Mouse (Mus musculus): ENCODE data around the gene Pld3. TPM values are rescaled to one million over a fixed set of nuclear protein-coding genes. Genes with fewer than 3 reads are reported as not detected.

Gene Pld3
- polyA plus RNA-seq, 2 experiments: 114 to 147 TPM

DNA sequence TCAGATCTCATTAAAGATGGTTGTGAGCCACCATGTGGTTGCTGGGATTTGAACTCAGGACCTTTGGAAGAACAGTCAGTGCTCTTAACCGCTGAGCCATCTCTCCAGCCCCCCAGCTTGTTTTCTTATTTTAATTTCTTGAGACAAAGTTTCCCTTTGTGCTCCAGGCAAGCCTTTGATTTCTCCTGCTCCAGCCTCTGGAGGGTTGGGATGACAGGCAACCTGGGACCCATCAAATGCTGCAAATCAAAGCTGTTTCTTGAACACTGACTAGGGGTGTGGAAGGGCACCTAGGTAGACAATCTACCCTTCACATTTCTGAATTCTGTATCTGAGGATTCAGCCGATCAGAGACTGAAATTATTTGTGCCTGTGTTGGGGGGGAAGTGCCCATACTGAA lies 42.2 kb downstream of the Pld3 start:
- no peak for TF ChIP-seq POLR2A (IDR thresholded peaks at IDR 0.05; ENCODE audit: borderline replicate concordance, extremely low read depth, insufficient read depth, insufficient read length)
- no peak for DNase-seq (ENCODE audit: low spot score)
- no peak overlapping the region for H3K27ac ChIP-seq (replicated peaks; ENCODE audit: low read depth, low read length)
- H3K4me1 ChIP-seq (ENCODE audit: control insufficient read depth, insufficient read depth, low read length): no peaks in the 10 kb centered on the region; the same call in 1 of the 2 replicates
- no peaks in the 10 kb centered on the region for H3K36me3 ChIP-seq (ENCODE audit: control insufficient read depth, insufficient read depth, low read length)
- H3K9ac ChIP-seq (ENCODE audit: low read depth, low read length, severe bottlenecking): no peak overlapping the region
- no peak overlapping the region for H3K4me3 ChIP-seq (replicated peaks; ENCODE audit: low read length)
- 82% methylated on average over 2 of the region's 2 CpGs for WGBS
- ATAC-seq (ENCODE audit: low FRiP score, low read depth): no peak
- H3K9me3 ChIP-seq (ENCODE audit: control insufficient read depth, low read length): no peaks in the 10 kb centered on the region
- no peak overlapping the region for H3K4me2 ChIP-seq (replicated peaks; ENCODE audit: low read depth, low read length, severe bottlenecking)
- H3K27me3 ChIP-seq (ENCODE audit: control insufficient read depth, insufficient read depth, low read length): no peaks in the 10 kb centered on the region

DNA sequence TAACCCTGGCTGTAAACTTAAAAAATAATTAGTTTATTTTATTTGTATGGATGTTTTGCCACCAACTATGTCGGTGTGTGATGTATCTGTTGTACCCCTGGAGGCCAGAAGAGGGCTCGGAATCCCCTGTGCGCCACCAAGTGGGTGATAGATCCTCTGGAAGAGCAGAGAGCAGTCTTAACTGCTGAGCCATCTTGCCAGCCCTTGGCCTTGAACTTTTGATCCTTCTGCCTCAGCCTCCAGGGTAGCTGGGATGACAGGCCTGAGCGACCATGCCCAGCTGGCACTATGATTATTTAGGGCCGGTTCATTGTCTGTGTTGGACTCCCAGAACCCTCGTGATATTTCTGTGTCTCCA lies 44.4 kb downstream of the Pld3 start:
- no peak for TF ChIP-seq POLR2A (IDR thresholded peaks at IDR 0.05; ENCODE audit: borderline replicate concordance, extremely low read depth, insufficient read depth, insufficient read length)
- peak; percentile 5; the same call in 1 of the 2 replicates for ATAC-seq (ENCODE audit: low FRiP score, low read depth)

DNA sequence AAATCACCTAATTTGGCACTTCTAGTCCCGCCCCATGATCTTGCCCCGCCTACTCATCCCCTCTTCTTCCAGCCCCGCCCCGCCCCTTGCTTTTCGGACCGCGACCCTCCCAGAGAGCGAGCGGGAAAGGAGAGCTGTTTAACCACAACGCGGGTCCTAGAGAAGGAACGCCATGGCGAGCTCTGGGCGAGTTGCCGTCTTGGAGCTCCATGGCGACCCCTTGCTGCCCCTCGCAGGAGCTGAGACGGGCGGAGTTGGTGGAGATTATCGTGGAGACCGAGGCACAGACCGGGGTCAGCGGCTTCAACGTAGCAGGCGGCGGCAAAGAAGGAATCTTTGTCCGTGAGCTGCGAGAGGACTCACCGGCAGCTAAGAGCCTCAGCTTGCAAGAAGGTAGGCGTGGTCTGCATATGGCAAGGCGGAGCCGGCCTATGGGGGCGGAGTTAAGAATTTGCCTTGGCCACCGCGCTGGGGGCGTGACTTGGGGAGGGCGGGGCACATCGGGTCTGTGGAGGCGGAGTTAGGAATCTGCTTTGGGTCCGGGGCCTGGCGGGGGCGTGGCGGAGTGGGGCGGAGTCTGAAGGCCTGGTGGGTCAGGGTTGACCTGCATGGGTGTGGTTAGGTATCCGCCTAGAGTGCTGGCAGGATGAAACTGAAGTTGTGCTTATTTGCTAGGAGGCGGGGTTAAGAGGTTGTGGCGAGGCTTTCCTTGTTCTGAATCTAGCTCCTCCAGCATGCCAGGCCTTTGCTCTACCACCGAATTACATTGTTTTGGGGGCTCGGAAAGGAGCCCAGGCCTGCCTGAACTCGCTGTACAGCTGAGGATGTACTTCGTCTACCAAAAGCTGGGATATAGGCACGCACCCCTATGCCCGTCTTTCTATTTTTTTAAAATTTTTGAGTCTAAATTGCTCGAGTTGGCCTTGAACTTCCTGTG lies 45.0 kb downstream of the Pld3 start:
- peak; percentile 96 for ATAC-seq (ENCODE audit: low FRiP score, low read depth)
- peak overlapping the region; percentile 53 for H3K4me3 ChIP-seq (replicated peaks; ENCODE audit: low read length)
- H3K9ac ChIP-seq (ENCODE audit: low read depth, low read length, severe bottlenecking): peak overlapping the region; percentile 64
- 3% methylated on average over 52 of the region's 54 CpGs for WGBS
- peak; percentile 96 for DNase-seq (ENCODE audit: low spot score)
- H3K27ac ChIP-seq (replicated peaks; ENCODE audit: low read depth, low read length): peak overlapping the region; percentile 97
- no peaks in the 10 kb centered on the region; the same call in 1 of the 2 replicates for H3K4me1 ChIP-seq (ENCODE audit: control insufficient read depth, insufficient read depth, low read length)
- H3K36me3 ChIP-seq (ENCODE audit: control insufficient read depth, insufficient read depth, low read length): no peaks in the 10 kb centered on the region
- no peaks in the 10 kb centered on the region for H3K27me3 ChIP-seq (ENCODE audit: control insufficient read depth, insufficient read depth, low read length)
- H3K9me3 ChIP-seq (ENCODE audit: control insufficient read depth, low read length): no peaks in the 10 kb centered on the region
- peak; percentile 98; the same call in 1 of the 2 replicates for TF ChIP-seq POLR2A (IDR thresholded peaks at IDR 0.05; ENCODE audit: borderline replicate concordance, extremely low read depth, insufficient read depth, insufficient read length)
- peak overlapping the region; percentile 57 for H3K4me2 ChIP-seq (replicated peaks; ENCODE audit: low read depth, low read length, severe bottlenecking)

More for the DNA sequence above, 44.4 kb downstream of the Pld3 start:
- no peaks in the 10 kb centered on the region; the same call in 1 of the 2 replicates for H3K4me1 ChIP-seq (ENCODE audit: control insufficient read depth, insufficient read depth, low read length)
- no peak overlapping the region for H3K9ac ChIP-seq (ENCODE audit: low read depth, low read length, severe bottlenecking)
- H3K4me3 ChIP-seq (replicated peaks; ENCODE audit: low read length): peak overlapping the region; percentile 53
- peak overlapping the region; percentile 59 for H3K27ac ChIP-seq (replicated peaks; ENCODE audit: low read depth, low read length)
- DNase-seq (ENCODE audit: low spot score): peak; percentile 73
- H3K4me2 ChIP-seq (replicated peaks; ENCODE audit: low read depth, low read length, severe bottlenecking): peak overlapping the region; percentile 57
- no peaks in the 10 kb centered on the region for H3K9me3 ChIP-seq (ENCODE audit: control insufficient read depth, low read length)
- WGBS: 25% methylated on average over 6 of the region's 6 CpGs
- no peaks in the 10 kb centered on the region for H3K27me3 ChIP-seq (ENCODE audit: control insufficient read depth, insufficient read depth, low read length)
- H3K36me3 ChIP-seq (ENCODE audit: control insufficient read depth, insufficient read depth, low read length): no peaks in the 10 kb centered on the region

DNA sequence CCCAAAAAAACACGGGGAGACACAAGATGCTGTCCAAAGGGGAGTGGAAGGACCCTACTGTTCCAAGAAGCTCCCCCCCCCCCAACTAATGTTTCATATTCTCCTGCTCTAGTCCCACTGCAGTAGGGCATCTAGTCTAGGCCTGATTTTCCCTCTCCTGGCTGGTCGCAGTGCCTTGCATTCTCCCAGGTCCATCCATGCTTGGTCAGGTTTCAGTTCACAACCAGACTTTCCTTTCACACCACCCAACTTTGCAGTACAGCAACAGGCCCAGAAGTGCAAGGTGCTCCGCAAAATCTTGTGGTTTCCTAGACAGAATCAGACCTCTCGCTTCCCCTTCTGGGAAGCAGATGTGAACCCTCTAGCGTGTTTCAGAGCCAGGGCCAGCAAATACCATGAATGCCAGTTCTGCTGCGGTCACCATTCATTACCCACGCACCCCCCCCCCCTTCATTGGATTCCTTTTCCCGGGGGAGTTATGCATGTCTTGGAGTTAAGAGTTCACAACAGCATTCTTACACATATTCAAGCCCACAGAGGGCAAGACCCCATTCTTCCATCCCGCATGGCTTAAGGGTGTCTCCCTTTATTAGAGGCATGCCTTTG lies 46.1 kb downstream of the Pld3 start:
- Histone ChIP-seq H3K27ac (replicated peaks; ENCODE audit: low read depth, low read length) (peak overlapping the region; percentile 97; the same call in 1 of the 2 replicates), H3K4me3 (replicated peaks; ENCODE audit: low read length) (peak overlapping the region; percentile 53), H3K4me2 (replicated peaks; ENCODE audit: low read depth, low read length, severe bottlenecking) (peak overlapping the region; percentile 57), H3K27me3 (ENCODE audit: control insufficient read depth, insufficient read depth, low read length) (no peaks in the 10 kb centered on the region), H3K36me3 (ENCODE audit: control insufficient read depth, insufficient read depth, low read length) (no peaks in the 10 kb centered on the region), H3K9me3 (ENCODE audit: control insufficient read depth, low read length) (no peaks in the 10 kb centered on the region), H3K9ac (ENCODE audit: low read depth, low read length, severe bottlenecking) (no peak overlapping the region), H3K4me1 (ENCODE audit: control insufficient read depth, insufficient read depth, low read length) (no peaks in the 10 kb centered on the region; the same call in 1 of the 2 replicates)
- WGBS: 28% methylated on average over 9 of the region's 9 CpGs
- ATAC-seq (ENCODE audit: low FRiP score, low read depth) (no peak), DNase-seq (ENCODE audit: low spot score) (peak; percentile 55)
- TF ChIP-seq POLR2A (IDR thresholded peaks at IDR 0.05; ENCODE audit: borderline replicate concordance, extremely low read depth, insufficient read depth, insufficient read length): no peak

DNA sequence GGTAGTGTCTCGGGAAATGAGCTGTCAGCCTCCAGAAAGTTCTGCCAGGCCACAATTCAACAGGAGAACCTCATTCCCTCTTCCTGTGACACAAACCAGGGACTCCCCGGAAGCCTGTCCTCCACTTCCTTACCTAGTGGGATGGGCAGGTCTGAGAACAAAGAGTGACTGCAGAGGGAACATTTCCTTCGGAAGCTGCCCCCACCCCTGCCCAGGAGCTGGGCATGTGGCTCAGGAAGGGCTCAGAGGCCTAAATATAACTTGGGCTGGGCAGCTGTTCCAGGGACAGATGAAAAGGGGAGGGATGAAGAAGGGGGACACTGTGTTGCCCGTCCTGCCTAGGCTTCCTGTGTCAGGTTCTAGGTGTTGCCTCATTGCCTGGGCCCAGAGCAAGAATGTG lies 51.4 kb downstream of the Pld3 start:
- Histone ChIP-seq H3K27ac (replicated peaks; ENCODE audit: low read depth, low read length) (no peak overlapping the region), H3K27me3 (ENCODE audit: control insufficient read depth, insufficient read depth, low read length) (no peaks in the 10 kb centered on the region), H3K9ac (ENCODE audit: low read depth, low read length, severe bottlenecking) (no peak overlapping the region), H3K36me3 (ENCODE audit: control insufficient read depth, insufficient read depth, low read length) (no peaks in the 10 kb centered on the region), H3K4me1 (ENCODE audit: control insufficient read depth, insufficient read depth, low read length) (peaks cover 5% of the 10 kb centered on the region), H3K4me2 (replicated peaks; ENCODE audit: low read depth, low read length, severe bottlenecking) (no peak overlapping the region), H3K4me3 (replicated peaks; ENCODE audit: low read length) (no peak overlapping the region), H3K9me3 (ENCODE audit: control insufficient read depth, low read length) (no peaks in the 10 kb centered on the region)
- no peak for DNase-seq (ENCODE audit: low spot score)
- no peak for ATAC-seq (ENCODE audit: low FRiP score, low read depth)
- 65% methylated on average over 4 of the region's 4 CpGs for WGBS
- TF ChIP-seq POLR2A (IDR thresholded peaks at IDR 0.05; ENCODE audit: borderline replicate concordance, extremely low read depth, insufficient read depth, insufficient read length): no peak
